Mouse (Mus musculus) G1E (cell line): ENCODE results near the gene Ralb.

Source experiments
- CTCF ChIP-seq: IDR thresholded peaks from 2 replicates; pipeline ENCODE4 v1.5.1; 2012; ENCODE audit warnings: low read depth, low read length, inconsistent platforms, mixed read lengths
- GATA1 ChIP-seq: IDR thresholded peaks from 2 replicates; pipeline ENCODE4 v1.6.1; 2012; ENCODE audit warnings: borderline replicate concordance, low read length, inconsistent platforms, mixed read lengths

- TF ChIP-seq CTCF, result no peak
- no peak for TF ChIP-seq GATA1
These were observed 5.8 kb upstream of the Ralb start for GRCm38 (mm10) chr1:119510409-119510808.
